Mouse (Mus musculus) heart, postnatal 0 days (tissue): ENCODE results near the gene Spata2l. TPM values are rescaled to one million over a fixed set of nuclear protein-coding genes. Genes with fewer than 3 reads are reported as not detected.

ENCODE experiments used
- ATAC-seq: fragments of 200-750 bp; cut with Nextera tagmentation; 2 replicates; pipeline ENCODE4 v1.8.0; 2017; ENCODE audit warnings: low read depth, moderate number of reproducible peaks, moderate library complexity; ENCODE audit not compliant: insufficient read depth
- DNase-seq: peaks from one replicate; pipeline ENCODE4 v3.0.0-alpha.2; 2016; ENCODE audit warnings: low spot score
- H3K27ac ChIP-seq: fragments of 300-500 bp; sonication (generic); 2 replicates; pipeline ENCODE4 v1.5.1; 2014; ENCODE audit warnings: low read depth, mild to moderate bottlenecking
- H3K27me3 ChIP-seq: fragments of 300-500 bp; sonication (generic); 2 replicates; pipeline ENCODE4 v1.6.1; 2014; ENCODE audit warnings: low read length, mixed read lengths; ENCODE audit not compliant: control insufficient read depth, insufficient read depth
- H3K36me3 ChIP-seq: fragments of 300-500 bp; sonication (generic); replicated peaks from 2 replicates; pipeline ENCODE4 v1.6.1; 2014; ENCODE audit warnings: low read length, mixed read lengths; ENCODE audit not compliant: control insufficient read depth, insufficient read depth
- H3K4me1 ChIP-seq: fragments of 300-500 bp; sonication (generic); 2 replicates; pipeline ENCODE4 v1.6.1; 2014; ENCODE audit warnings: antibody characterized with exemption; ENCODE audit not compliant: control insufficient read depth, insufficient read depth
- H3K4me2 ChIP-seq: fragments of 300-500 bp; sonication (generic); 2 replicates; pipeline ENCODE4 v1.6.1; 2014; ENCODE audit warnings: low read depth, mild to moderate bottlenecking, low read length, moderate library complexity
- H3K4me3 ChIP-seq: fragments of 300-500 bp; sonication (generic); 2 replicates; pipeline ENCODE4 v1.5.1; 2014; ENCODE audit warnings: low read depth, low read length
- H3K9ac ChIP-seq: fragments of 300-500 bp; sonication (generic); replicated peaks from 2 replicates; pipeline ENCODE4 v1.6.1; 2014; ENCODE audit warnings: low read depth, low read length, mixed read lengths
- H3K9me3 ChIP-seq: fragments of 300-500 bp; sonication (generic); replicated peaks from 2 replicates; pipeline ENCODE4 v1.6.1; 2016; ENCODE audit warnings: low read length; ENCODE audit not compliant: control insufficient read depth
- CTCF ChIP-seq: IDR thresholded peaks from 2 replicates; pipeline ENCODE4 v1.5.1; 2016; ENCODE audit warnings: antibody characterized with exemption, control low read depth, low read depth
- EP300 ChIP-seq: IDR thresholded peaks from 2 replicates; pipeline ENCODE4 v1.6.1; 2016; ENCODE audit warnings: antibody characterized with exemption, low read depth
- WGBS: fragments of 180-500 bp; shearing (Covaris S2); extraction: QIAGEN DNeasy Blood & Tissue Kit; methylation state at CpG from one replicate; pipeline ENCODE4 v1.1.7; 2014; 5-methylcytosine and 5-hydroxymethylcytosine counted together
- polyA plus RNA-seq: library from polyadenylated mRNA; unstranded; fragments of >200 nt; fragmentation: Nextera tagmentation; extraction: Ambion mirVana; gene quantifications from 2 replicates; pipeline ENCODE4 v1.2.1, GENCODE M21; 2015
- total RNA-seq: library from RNA; depleted of rRNA; stranded (reverse); fragments of >200 nt; gene quantifications from 2 replicates; pipeline ENCODE4 v1.2.3, GENCODE M21; 2014; ENCODE audit warnings: low replicate concordance

The Spata2l gene
- total and polyA plus RNA-seq, 2 experiments from 2014 or later, result 4.2 to 4.5 TPM

GRCm38 (mm10) chr8:123253451-123254098, 17.5 kb upstream of the Spata2l start:
- no peak for TF ChIP-seq CTCF
- TF ChIP-seq EP300, result no peak
- WGBS, result under 1% methylated on average over 37 of the region's 40 CpGs
- Histone ChIP-seq H3K9me3 (no peaks in the 10 kb centered on the region), H3K9ac (peak overlapping the region; percentile 79), H3K27me3 (no peaks in the 10 kb centered on the region), H3K4me3 (peak overlapping the region; percentile 86), H3K27ac (peak overlapping the region; percentile 90), H3K4me2 (peak overlapping the region; percentile 98), H3K36me3 (peaks cover 54% of the 10 kb centered on the region), H3K4me1 (peaks cover 17% of the 10 kb centered on the region)
- DNase-seq, result peak; percentile 40
- ATAC-seq, result peak; percentile 0; the same call in 1 of the 2 replicates

GRCm38 (mm10) chr8:123252925-123253324, 16.9 kb upstream of the Spata2l start:
- WGBS, result 34% methylated on average over 4 of the region's 4 CpGs

GRCm38 (mm10) chr8:123250940-123251339, 14.9 kb upstream of the Spata2l start:
- no peak for DNase-seq
- H3K4me1 ChIP-seq, result peaks cover 13% of the 10 kb centered on the region
- H3K9ac ChIP-seq, result no peak overlapping the region
- H3K4me3 ChIP-seq, result no peak overlapping the region
- no peaks in the 10 kb centered on the region for H3K27me3 ChIP-seq
- H3K4me2 ChIP-seq, result no peak overlapping the region
- no peaks in the 10 kb centered on the region for H3K9me3 ChIP-seq
- no peak for TF ChIP-seq EP300
- TF ChIP-seq CTCF, result no peak
- 90% methylated on average over 5 of the region's 5 CpGs for WGBS
- H3K36me3 ChIP-seq, result peaks cover 59% of the 10 kb centered on the region
- H3K27ac ChIP-seq, result no peak overlapping the region
- no peak for ATAC-seq

More at GRCm38 (mm10) chr8:123252925-123253324, 16.9 kb upstream of the Spata2l start:
- Histone ChIP-seq H3K9ac (peak overlapping the region; percentile 79; the same call in 1 of the 2 replicates), H3K27me3 (no peaks in the 10 kb centered on the region), H3K4me1 (peaks cover 17% of the 10 kb centered on the region), H3K4me2 (peak overlapping the region; percentile 98), H3K27ac (no peak overlapping the region), H3K36me3 (peaks cover 56% of the 10 kb centered on the region), H3K9me3 (no peaks in the 10 kb centered on the region), H3K4me3 (peak overlapping the region; percentile 86)
- ATAC-seq (no peak), DNase-seq (no peak)
- no peak for TF ChIP-seq EP300
- no peak for TF ChIP-seq CTCF

GRCm38 (mm10) chr8:123248596-123248995, 12.6 kb upstream of the Spata2l start:
- no peak for TF ChIP-seq CTCF
- TF ChIP-seq EP300, result no peak
- Histone ChIP-seq H3K9me3 (no peaks in the 10 kb centered on the region), H3K4me3 (no peak overlapping the region), H3K9ac (no peak overlapping the region), H3K27me3 (no peaks in the 10 kb centered on the region), H3K4me2 (no peak overlapping the region), H3K27ac (no peak overlapping the region), H3K4me1 (peaks cover 3% of the 10 kb centered on the region; the same call in 1 of the 2 replicates), H3K36me3 (peaks cover 81% of the 10 kb centered on the region)
- WGBS, result 86% methylated on average over 8 of the region's 8 CpGs
- no peak for ATAC-seq
- no peak for DNase-seq

GRCm38 (mm10) chr8:123247748-123248147, 11.7 kb upstream of the Spata2l start:
- TF ChIP-seq CTCF, result no peak
- TF ChIP-seq EP300, result no peak
- no peak for ATAC-seq

GRCm38 (mm10) chr8:123245543-123245942, 9.5 kb upstream of the Spata2l start:
- DNase-seq, result no peak
- H3K4me2 ChIP-seq, result no peak overlapping the region
- no peak for TF ChIP-seq CTCF
- TF ChIP-seq EP300, result no peak
- H3K36me3 ChIP-seq, result peaks cover 83% of the 10 kb centered on the region
- no peaks in the 10 kb centered on the region for H3K9me3 ChIP-seq
- no peak overlapping the region for H3K27ac ChIP-seq
- ATAC-seq, result no peak
- no peaks in the 10 kb centered on the region for H3K4me1 ChIP-seq
- no peaks in the 10 kb centered on the region for H3K27me3 ChIP-seq
- H3K4me3 ChIP-seq, result no peak overlapping the region
- no peak overlapping the region for H3K9ac ChIP-seq
- WGBS, result 72% methylated on average over 12 of the region's 12 CpGs

More at GRCm38 (mm10) chr8:123247748-123248147, 11.7 kb upstream of the Spata2l start:
- Histone ChIP-seq H3K27me3 (no peaks in the 10 kb centered on the region), H3K4me1 (no peaks in the 10 kb centered on the region), H3K4me3 (no peak overlapping the region), H3K9me3 (no peaks in the 10 kb centered on the region), H3K4me2 (no peak overlapping the region), H3K9ac (no peak overlapping the region), H3K27ac (no peak overlapping the region), H3K36me3 (peaks cover 89% of the 10 kb centered on the region)
- WGBS, result 91% methylated on average over 6 of the region's 6 CpGs
- no peak for DNase-seq
